ENCODE assay signal across 15 mouse cellular contexts in genomic region chr10:118100570-118100969, GRCm38 (mm10). TPM values are rescaled to one million over a fixed set of nuclear protein-coding genes. Genes with fewer than 3 reads are reported as not detected.
DNase-seq lines count a peak whose midpoint lies in the region; ATAC-seq and TF ChIP-seq lines count a peak whose summit lies in the region.
"Had no signal": no experiment of that assay in that cellular context is flagged by ENCODE, and none has a peak within 500 bp of the region (broad histone marks: within the 10 kb centered on the region; RNA-seq: fewer than 3 reads in every experiment).

No protein-coding gene starts in this region.

- no peak for TF ChIP-seq EP300 in heart, adult 2 months (IDR thresholded peaks at IDR 0.05; ENCODE audit: insufficient read depth, low read depth, low read length)

- no peaks in the 10 kb centered on the region for H3K36me3 ChIP-seq in heart, adult 2 months (ENCODE audit: control insufficient read depth, insufficient read depth, low read length)
- H3K36me3 ChIP-seq: G1E; intestine, embryonic 15.5 days had no signal

- no peak for TF ChIP-seq POLR2A in heart, adult 2 months (IDR thresholded peaks at IDR 0.05; ENCODE audit: insufficient read depth, low read depth, low read length)

- no peak overlapping the region for H3K9ac ChIP-seq in heart, adult 2 months (ENCODE audit: low read depth, low read length)
- H3K9ac ChIP-seq: intestine, embryonic 15.5 days; lung, embryonic 14.5 days had no signal

- ATAC-seq in common myeloid progenitor, adult 5-6 weeks (replicated peaks; ENCODE audit: low read depth, poor library complexity, severe bottlenecking), result peak; percentile 22
- ATAC-seq: intestine, embryonic 15.5 days had no signal

- H3K27me3 ChIP-seq in heart, adult 2 months (ENCODE audit: control insufficient read depth, insufficient read depth, low read length), result no peaks in the 10 kb centered on the region
- H3K27me3 ChIP-seq: intestine, embryonic 15.5 days had no signal

- WGBS in heart, adult 2 months, result 44% methylated on average over 5 of the region's 5 CpGs

- H3K4me1 ChIP-seq in heart, adult 2 months (ENCODE audit: control insufficient read depth, insufficient read depth, low read length), result peaks cover 3% of the 10 kb centered on the region
- H3K4me1 ChIP-seq: intestine, embryonic 15.5 days had no signal

- H3K4me3 ChIP-seq in layer of hippocampus, adult 2 months, result no peak overlapping the region
- H3K4me3 ChIP-seq in heart, adult 2 months, result no peak overlapping the region
- H3K4me3 ChIP-seq: intestine, embryonic 15.5 days had no signal

- peak; percentile 89 for DNase-seq in heart, adult 11 months
- no peak for DNase-seq in heart, adult 8-10 months (ENCODE audit: low spot score)
- DNase-seq in CD4-positive, CD25-positive, alpha-beta regulatory T cell, adult 2 months (ENCODE audit: low read depth, low spot score), result peak; percentile 71
- DNase-seq in naive thymus-derived CD4-positive, alpha-beta T cell, adult 2 months (ENCODE audit: low read depth), result peak; percentile 67
- DNase-seq in retina, postnatal 1 day, result no peak
- DNase-seq in layer of hippocampus, adult 2 months (ENCODE audit: low spot score in 2 of 2), result no peak
- no peak for DNase-seq in heart, adult 2 months
- DNase-seq: adrenal gland, postnatal 14 days; cerebellum, postnatal 14 days; gastrocnemius, postnatal 36 days; liver; lung, embryonic 14.5 days had no signal

- intact Hi-C loops in heart, adult 2 months (cut with DNase I), result loop anchor here (5.0 kb wide), 2 partner anchors 118 to 193 kb away; no protein-coding TSS in a partner anchor

- no peak for TF ChIP-seq CTCF in layer of hippocampus, adult 2 months (conservative IDR thresholded peaks at IDR 0.05)
- no peak for TF ChIP-seq CTCF in heart, adult 2 months (IDR thresholded peaks at IDR 0.05)

- H3K79me2 ChIP-seq in heart, adult 2 months (replicated peaks; ENCODE audit: control insufficient read depth, insufficient read depth, low read length), result no peaks in the 10 kb centered on the region

- no peak overlapping the region for H3K27ac ChIP-seq in layer of hippocampus, adult 2 months
- no peak overlapping the region for H3K27ac ChIP-seq in heart, adult 2 months
- H3K27ac ChIP-seq: intestine, embryonic 15.5 days had no signal

RNA-seq across cellular contexts. Expression of gene Mdm1, which starts 41.0 kb away (rescaled TPM):
- 1 to 10 TPM; 3.7 to 6.2 (median 5.1) TPM for total RNA-seq in heart, adult 8-10 months (2022)
- total RNA-seq in common myeloid progenitor, adult 5-6 weeks (2017), result 38.3 and 68.5 TPM in 2 replicates
- total RNA-seq in layer of hippocampus, adult 2 months (2021), result 10 to 100 TPM in 1 of 2 experiments, 1 to 10 TPM in 1; 9.5 to 10.5 TPM
- total RNA-seq in heart, adult 2 months (2021), result 1 to 10 TPM; 3.9 to 4.0 TPM
- polyA plus RNA-seq in heart, adult 2 months (2012; rRNA removed), result 3.3 and 5.9 TPM in 2 replicates

Comparison
In these comparisons a context has a peak if more than half of its experiments do, and no peak if none do; other contexts are left out.
1. DNase-seq: peak in heart, adult 11 months (single experiment), CD4-positive, CD25-positive, alpha-beta regulatory T cell, adult 2 months (single experiment) and naive thymus-derived CD4-positive, alpha-beta T cell, adult 2 months (single experiment); none in heart, adult 8-10 months (single experiment), retina, postnatal 1 day (single experiment), layer of hippocampus, adult 2 months (0 of 2) and heart, adult 2 months (0 of 2).